Mouse (Mus musculus): ENCODE results near the gene Duoxa1. TPM values are rescaled to one million over a fixed set of nuclear protein-coding genes. Genes with fewer than 3 reads are reported as not detected.

The Duoxa1 gene
- total and polyA plus RNA-seq, 3 experiments, result not detected

GRCm38 (mm10) chr2:122255997-122256396 lies 57.5 kb downstream of the Duoxa1 start:
- Histone ChIP-seq H3K27me3 (ENCODE audit: control insufficient read depth in 1 of 2, insufficient read depth in 2 of 2, low read length in 2 of 2) (no peaks in the 10 kb centered on the region), H3K4me1 (ENCODE audit: control insufficient read depth in 1 of 2, insufficient read depth in 2 of 2, low read length in 2 of 2) (no peaks in the 10 kb centered on the region), H3K36me3 (ENCODE audit: control insufficient read depth in 1 of 2, insufficient read depth in 2 of 2, low read length in 2 of 2) (peaks cover 0 to 4% of the 10 kb centered on the region in 2 experiments; a peak in 2 of 4 replicates), H3K9ac (ENCODE audit: control insufficient read depth, low read depth, low read length, poor library complexity, severe bottlenecking) (no peak overlapping the region), H3K4me3 (ENCODE audit: control insufficient read depth in 1 of 2, insufficient read depth in 1 of 2, low read depth in 2 of 2, low read length in 2 of 2) (no peak overlapping the region), H3K9me3 (replicated peaks; ENCODE audit: insufficient read depth, low read length) (no peaks in the 10 kb centered on the region), H3K27ac (ENCODE audit: control insufficient read depth, low read depth, low read length) (no peak overlapping the region), H3K79me2 (ENCODE audit: control insufficient read depth, insufficient read depth, low read length, poor library complexity) (no peaks in the 10 kb centered on the region)
- no peak for DNase-seq (ENCODE audit: low read depth, low spot score)
- TF ChIP-seq CTCF (IDR thresholded peaks at IDR 0.05 in 2 of 3, conservative IDR thresholded peaks at IDR 0.05 in 1 of 3; ENCODE audit: control insufficient read depth in 1 of 3, insufficient read depth in 1 of 3, low read depth in 2 of 3, low read length in 3 of 3, poor library complexity in 1 of 3, severe bottlenecking in 1 of 3) (no peak), ZC3H11A (IDR thresholded peaks at IDR 0.05; ENCODE audit: low read depth, low read length) (no peak), TBP (IDR thresholded peaks at IDR 0.05; ENCODE audit: low read depth, low read length) (no peak), USF2 (IDR thresholded peaks at IDR 0.05; ENCODE audit: borderline replicate concordance in 1 of 2, insufficient read depth in 1 of 2, low read depth in 1 of 2, low read length in 2 of 2) (no peak)

Other genes starting within 250 kb of the Duoxa1 start
- 5.9 TPM in 2 replicates for gene Spg11, start 195.3 kb downstream of the Duoxa1 start, total RNA-seq (2012; rRNA removed)
- gene Spg11, start 195.3 kb downstream of the Duoxa1 start, polyA plus RNA-seq (2012; ENCODE audit: insufficient read depth in 1 of 2, insufficient read length in 2 of 2, low read depth in 1 of 2, low replicate concordance in 2 of 2, missing spikeins in 1 of 2), result 1 to 10 TPM in 1 of 2 experiments, not detected in 1; 6.9 TPM
- gene B2m, start 166.0 kb downstream of the Duoxa1 start, total RNA-seq (2012; rRNA removed), result 108 and 135 TPM in 2 replicates
- 1,000 to 10,000 TPM in 1 of 2 experiments, 100 to 1,000 TPM in 1; 229 to 1,161 TPM for gene B2m, start 166.0 kb downstream of the Duoxa1 start, polyA plus RNA-seq (2012; ENCODE audit: insufficient read depth in 1 of 2, insufficient read length in 2 of 2, low read depth in 1 of 2, low replicate concordance in 2 of 2, missing spikeins in 1 of 2)
- gene Trim69, start 153.0 kb downstream of the Duoxa1 start, total RNA-seq (2012; rRNA removed), result not detected in 2 replicates
- under 1 TPM in 1 of 2 experiments, not detected in 1; 0.04 TPM for gene Trim69, start 153.0 kb downstream of the Duoxa1 start, polyA plus RNA-seq (2012; ENCODE audit: insufficient read depth in 1 of 2, insufficient read length in 2 of 2, low read depth in 1 of 2, low replicate concordance in 2 of 2, missing spikeins in 1 of 2)
- 0.58 and 0.72 TPM in 2 replicates for gene Patl2, start 127.5 kb downstream of the Duoxa1 start, total RNA-seq (2012; rRNA removed)
- gene Patl2, start 127.5 kb downstream of the Duoxa1 start, polyA plus RNA-seq (2012; ENCODE audit: insufficient read depth in 1 of 2, insufficient read length in 2 of 2, low read depth in 1 of 2, low replicate concordance in 2 of 2, missing spikeins in 1 of 2), result under 1 TPM in 1 of 2 experiments, not detected in 1; 0.84 TPM
- not detected in 2 replicates for gene Terb2, start 127.5 kb downstream of the Duoxa1 start, total RNA-seq (2012; rRNA removed)
- gene Terb2, start 127.5 kb downstream of the Duoxa1 start, polyA plus RNA-seq (2012; ENCODE audit: insufficient read depth in 1 of 2, insufficient read length in 2 of 2, low read depth in 1 of 2, low replicate concordance in 2 of 2, missing spikeins in 1 of 2), result not detected
- 39.6 and 41.1 TPM in 2 replicates for gene Sord, start 79.0 kb downstream of the Duoxa1 start, total RNA-seq (2012; rRNA removed)
- 10 to 100 TPM in 1 of 2 experiments, not detected in 1; 61.7 TPM for gene Sord, start 79.0 kb downstream of the Duoxa1 start, polyA plus RNA-seq (2012; ENCODE audit: insufficient read depth in 1 of 2, insufficient read length in 2 of 2, low read depth in 1 of 2, low replicate concordance in 2 of 2, missing spikeins in 1 of 2)
- not detected in 2 replicates for gene Duox2, start 15.3 kb downstream of the Duoxa1 start, total RNA-seq (2012; rRNA removed)
- not detected for gene Duox2, start 15.3 kb downstream of the Duoxa1 start, polyA plus RNA-seq (2012; ENCODE audit: insufficient read depth in 1 of 2, insufficient read length in 2 of 2, low read depth in 1 of 2, low replicate concordance in 2 of 2, missing spikeins in 1 of 2)
- not detected in 2 replicates for gene Duoxa2, start 14.8 kb downstream of the Duoxa1 start, total RNA-seq (2012; rRNA removed)
- not detected for gene Duoxa2, start 14.8 kb downstream of the Duoxa1 start, polyA plus RNA-seq (2012; ENCODE audit: insufficient read depth in 1 of 2, insufficient read length in 2 of 2, low read depth in 1 of 2, low replicate concordance in 2 of 2, missing spikeins in 1 of 2)
- not detected in 2 replicates for gene Duox1, start 1.9 kb upstream of the Duoxa1 start, total RNA-seq (2012; rRNA removed)
- gene Duox1, start 1.9 kb upstream of the Duoxa1 start, polyA plus RNA-seq (2012; ENCODE audit: insufficient read depth in 1 of 2, insufficient read length in 2 of 2, low read depth in 1 of 2, low replicate concordance in 2 of 2, missing spikeins in 1 of 2), result under 1 TPM in 1 of 2 experiments, not detected in 1; 0.01 TPM
- 3.6 and 4.3 TPM in 2 replicates for gene Shf, start 55.4 kb upstream of the Duoxa1 start, total RNA-seq (2012; rRNA removed)
- 1 to 10 TPM in 1 of 2 experiments, not detected in 1; 9.7 TPM for gene Shf, start 55.4 kb upstream of the Duoxa1 start, polyA plus RNA-seq (2012; ENCODE audit: insufficient read depth in 1 of 2, insufficient read length in 2 of 2, low read depth in 1 of 2, low replicate concordance in 2 of 2, missing spikeins in 1 of 2)
- 1.3 and 1.7 TPM in 2 replicates for gene Slc28a2, start 112.7 kb upstream of the Duoxa1 start, total RNA-seq (2012; rRNA removed)
- gene Slc28a2, start 112.7 kb upstream of the Duoxa1 start, polyA plus RNA-seq (2012; ENCODE audit: insufficient read depth in 1 of 2, insufficient read length in 2 of 2, low read depth in 1 of 2, low replicate concordance in 2 of 2, missing spikeins in 1 of 2), result 1 to 10 TPM in 1 of 2 experiments, not detected in 1; 2.6 TPM
- gene Gm14085, start 171.2 kb upstream of the Duoxa1 start, total RNA-seq (2012; rRNA removed), result 0.12 and 0.33 TPM in 2 replicates
- under 1 TPM in 1 of 2 experiments, not detected in 1; 0.22 TPM for gene Gm14085, start 171.2 kb upstream of the Duoxa1 start, polyA plus RNA-seq (2012; ENCODE audit: insufficient read depth in 1 of 2, insufficient read length in 2 of 2, low read depth in 1 of 2, low replicate concordance in 2 of 2, missing spikeins in 1 of 2)

Data from MEL (cell line).